Mouse (Mus musculus) brown adipose tissue, adult 24 weeks (tissue): ENCODE data around the gene Dab2. TPM values are rescaled to one million over a fixed set of nuclear protein-coding genes. Genes with fewer than 3 reads are reported as not detected.

Experiments
- H3K27ac ChIP-seq: fragments of 200-500 bp; replicated peaks from 2 replicates; pipeline ENCODE4 v1.5.1; 2012; ENCODE audit warnings: low read depth, mild to moderate bottlenecking, low read length
- H3K4me1 ChIP-seq: fragments of 200-500 bp; 2 replicates; pipeline ENCODE4 v1.6.1; 2012; ENCODE audit warnings: low read length, mixed read lengths; ENCODE audit not compliant: control insufficient read depth, insufficient read depth, insufficient read length
- H3K4me3 ChIP-seq: fragments of 200-500 bp; 2 replicates; pipeline ENCODE4 v1.5.1; 2012; ENCODE audit warnings: low read depth, mild to moderate bottlenecking, low read length, moderate library complexity; ENCODE audit not compliant: insufficient read depth
- polyA plus RNA-seq: library from polyadenylated mRNA; stranded (reverse); fragments of >200 nt; gene quantifications from 2 replicates; pipeline ENCODE4 v1.2.4, GENCODE M21; 2012; ENCODE audit not compliant: missing spikeins, insufficient read depth, insufficient read length

The Dab2 gene
- polyA plus RNA-seq, 1 experiment: 20.8 TPM

- Histone ChIP-seq H3K4me1 (no peaks in the 10 kb centered on the region; the same call in 1 of the 2 replicates), H3K27ac (no peak overlapping the region), H3K4me3 (no peak overlapping the region)
These were observed 70.4 kb downstream of the Dab2 start for GRCm38 (mm10) chr15:6369974-6370373.

GRCm38 (mm10) chr15:6371486-6371885 is 71.9 kb downstream of the Dab2 start:
- H3K4me1 ChIP-seq: no peaks in the 10 kb centered on the region; the same call in 1 of the 2 replicates
- H3K27ac ChIP-seq: no peak overlapping the region
- no peak overlapping the region for H3K4me3 ChIP-seq

GRCm38 (mm10) chr15:6375016-6375415 is 75.4 kb downstream of the Dab2 start:
- Histone ChIP-seq H3K4me1 (no peaks in the 10 kb centered on the region), H3K4me3 (no peak overlapping the region), H3K27ac (no peak overlapping the region)

GRCm38 (mm10) chr15:6376001-6376400 is 76.4 kb downstream of the Dab2 start:
- no peaks in the 10 kb centered on the region for H3K4me1 ChIP-seq
- H3K27ac ChIP-seq: no peak overlapping the region

GRCm38 (mm10) chr15:6376785-6377184 is 77.2 kb downstream of the Dab2 start:
- Histone ChIP-seq H3K4me1 (no peaks in the 10 kb centered on the region), H3K27ac (no peak overlapping the region), H3K4me3 (no peak overlapping the region)

More at GRCm38 (mm10) chr15:6376001-6376400, 76.4 kb downstream of the Dab2 start:
- no peak overlapping the region for H3K4me3 ChIP-seq

- Histone ChIP-seq H3K4me1 (peaks cover 3% of the 10 kb centered on the region; the same call in 1 of the 2 replicates), H3K27ac (peak overlapping the region; percentile 5; the same call in 1 of the 2 replicates), H3K4me3 (no peak overlapping the region)
These were observed 84.4 kb downstream of the Dab2 start for GRCm38 (mm10) chr15:6384027-6384426.

GRCm38 (mm10) chr15:6385241-6385640 is 85.7 kb downstream of the Dab2 start:
- Histone ChIP-seq H3K4me3 (no peak overlapping the region), H3K4me1 (peaks cover 9% of the 10 kb centered on the region; the same call in 1 of the 2 replicates), H3K27ac (peak overlapping the region; percentile 29; the same call in 1 of the 2 replicates)

GRCm38 (mm10) chr15:6386159-6386951 is 86.8 kb downstream of the Dab2 start:
- peak overlapping the region; percentile 75 for H3K4me3 ChIP-seq
- H3K27ac ChIP-seq: peak overlapping the region; percentile 86
- H3K4me1 ChIP-seq: peaks cover 9% of the 10 kb centered on the region; the same call in 1 of the 2 replicates

GRCm38 (mm10) chr15:6386961-6387728 is 87.6 kb downstream of the Dab2 start:
- Histone ChIP-seq H3K4me3 (peak overlapping the region; percentile 75), H3K27ac (peak overlapping the region; percentile 86), H3K4me1 (peaks cover 9% of the 10 kb centered on the region; the same call in 1 of the 2 replicates)

GRCm38 (mm10) chr15:6387729-6388070 is 88.1 kb downstream of the Dab2 start:
- Histone ChIP-seq H3K4me1 (peaks cover 9% of the 10 kb centered on the region; the same call in 1 of the 2 replicates), H3K4me3 (peak overlapping the region; percentile 75), H3K27ac (peak overlapping the region; percentile 86)

- Histone ChIP-seq H3K4me1 (peaks cover 9% of the 10 kb centered on the region; the same call in 1 of the 2 replicates), H3K27ac (peak overlapping the region; percentile 86), H3K4me3 (peak overlapping the region; percentile 75)
These were observed 88.6 kb downstream of the Dab2 start for GRCm38 (mm10) chr15:6388146-6388545.

- Histone ChIP-seq H3K4me3 (peak overlapping the region; percentile 75), H3K4me1 (peaks cover 9% of the 10 kb centered on the region; the same call in 1 of the 2 replicates), H3K27ac (peak overlapping the region; percentile 86)
These were observed 89.0 kb downstream of the Dab2 start for GRCm38 (mm10) chr15:6388631-6389030.

- H3K4me3 ChIP-seq: peak overlapping the region; percentile 40; the same call in 1 of the 2 replicates
- H3K27ac ChIP-seq: peak overlapping the region; percentile 39
- H3K4me1 ChIP-seq: peaks cover 9% of the 10 kb centered on the region; the same call in 1 of the 2 replicates
These were observed 90.5 kb downstream of the Dab2 start for GRCm38 (mm10) chr15:6390106-6390505.

GRCm38 (mm10) chr15:6390657-6391056 is 91.1 kb downstream of the Dab2 start:
- H3K4me3 ChIP-seq: no peak overlapping the region
- peak overlapping the region; percentile 49; the same call in 1 of the 2 replicates for H3K27ac ChIP-seq
- H3K4me1 ChIP-seq: peaks cover 9% of the 10 kb centered on the region; the same call in 1 of the 2 replicates

GRCm38 (mm10) chr15:6391886-6392285 is 92.3 kb downstream of the Dab2 start:
- Histone ChIP-seq H3K4me3 (no peak overlapping the region), H3K4me1 (peaks cover 9% of the 10 kb centered on the region; the same call in 1 of the 2 replicates)

More at GRCm38 (mm10) chr15:6391886-6392285, 92.3 kb downstream of the Dab2 start:
- H3K27ac ChIP-seq: no peak overlapping the region
